Mouse (Mus musculus): ENCODE data around the gene Sugct. TPM values are rescaled to one million over a fixed set of nuclear protein-coding genes. Genes with fewer than 3 reads are reported as not detected.

Gene Sugct
- total and polyA plus RNA-seq, 3 experiments, result 1.0 to 3.0 TPM; not detected in 1

- no peaks in the 10 kb centered on the region for H3K27me3 ChIP-seq (ENCODE audit: control insufficient read depth in 1 of 2, insufficient read depth in 2 of 2, low read length in 2 of 2)
- H3K9me3 ChIP-seq (replicated peaks; ENCODE audit: insufficient read depth, low read length), result no peaks in the 10 kb centered on the region
- H3K4me3 ChIP-seq (ENCODE audit: control insufficient read depth in 1 of 2, insufficient read depth in 1 of 2, low read depth in 2 of 2, low read length in 2 of 2), result no peak overlapping the region
- TF ChIP-seq ELF1 (IDR thresholded peaks at IDR 0.05; ENCODE audit: low read depth, low read length), result no peak
- TF ChIP-seq RAD21 (IDR thresholded peaks at IDR 0.05; ENCODE audit: low read depth, low read length), result no peak
- no peak for TF ChIP-seq ZC3H11A (IDR thresholded peaks at IDR 0.05; ENCODE audit: low read depth, low read length)
- no peak for TF ChIP-seq MAZ (IDR thresholded peaks at IDR 0.05; ENCODE audit: low read depth, low read length)
- TF ChIP-seq ZKSCAN1 (IDR thresholded peaks at IDR 0.05; ENCODE audit: low read depth, low read length), result no peak
- TF ChIP-seq POLR2A (IDR thresholded peaks at IDR 0.05; ENCODE audit: control insufficient read depth in 1 of 2, insufficient read depth in 1 of 2, low read depth in 1 of 2, low read length in 2 of 2, poor library complexity in 1 of 2), result no peak
- TF ChIP-seq JUND (IDR thresholded peaks at IDR 0.05; ENCODE audit: low read depth, low read length), result no peak
- TF ChIP-seq SMC3 (IDR thresholded peaks at IDR 0.05; ENCODE audit: low read depth, low read length), result no peak
- TF ChIP-seq MYC (IDR thresholded peaks at IDR 0.05; ENCODE audit: low read depth, low read length), result no peak
- TF ChIP-seq ETS1 (IDR thresholded peaks at IDR 0.05; ENCODE audit: low read depth, low read length), result no peak
- no peak for TF ChIP-seq POLR2AphosphoS2 (IDR thresholded peaks at IDR 0.05; ENCODE audit: low read length)
- no peak for TF ChIP-seq POLR2AphosphoS5 (IDR thresholded peaks at IDR 0.05; ENCODE audit: borderline replicate concordance, low read depth, low read length)
- no peak for TF ChIP-seq MEF2A (IDR thresholded peaks at IDR 0.05; ENCODE audit: extremely low read depth, insufficient replicate concordance, low read depth, low read length, poor library complexity, severe bottlenecking)
- TF ChIP-seq CHD2 (IDR thresholded peaks at IDR 0.05; ENCODE audit: low read length), result no peak
- TF ChIP-seq MXI1 (IDR thresholded peaks at IDR 0.05; ENCODE audit: low read depth, low read length), result no peak
- TF ChIP-seq ZNF384 (IDR thresholded peaks at IDR 0.05; ENCODE audit: low read depth, low read length), result no peak
- no peak for TF ChIP-seq NELFE (IDR thresholded peaks at IDR 0.05; ENCODE audit: low read depth, low read length)
- H3K79me2 ChIP-seq (ENCODE audit: control insufficient read depth, insufficient read depth, low read length, poor library complexity), result no peaks in the 10 kb centered on the region
- no peak overlapping the region for H3K9ac ChIP-seq (ENCODE audit: control insufficient read depth, low read depth, low read length, poor library complexity, severe bottlenecking)
- DNase-seq (ENCODE audit: low read depth, low spot score), result no peak
- no peaks in the 10 kb centered on the region for H3K36me3 ChIP-seq (ENCODE audit: control insufficient read depth in 1 of 2, insufficient read depth in 2 of 2, low read length in 2 of 2)
- H3K27ac ChIP-seq (ENCODE audit: control insufficient read depth, low read depth, low read length), result no peak overlapping the region
- no peaks in the 10 kb centered on the region for H3K4me1 ChIP-seq (ENCODE audit: control insufficient read depth in 1 of 2, insufficient read depth in 2 of 2, low read length in 2 of 2)
Measured at GRCm38 (mm10) chr13:16840994-16841393, 854.4 kb downstream of the Sugct start.

- Histone ChIP-seq H3K9ac (ENCODE audit: control insufficient read depth, low read depth, low read length, poor library complexity, severe bottlenecking) (no peak overlapping the region), H3K27ac (ENCODE audit: control insufficient read depth, low read depth, low read length) (no peak overlapping the region), H3K27me3 (ENCODE audit: control insufficient read depth in 1 of 2, insufficient read depth in 2 of 2, low read length in 2 of 2) (no peaks in the 10 kb centered on the region), H3K36me3 (ENCODE audit: control insufficient read depth in 1 of 2, insufficient read depth in 2 of 2, low read length in 2 of 2) (no peaks in the 10 kb centered on the region), H3K4me1 (ENCODE audit: control insufficient read depth in 1 of 2, insufficient read depth in 2 of 2, low read length in 2 of 2) (no peaks in the 10 kb centered on the region), H3K9me3 (replicated peaks; ENCODE audit: insufficient read depth, low read length) (no peaks in the 10 kb centered on the region), H3K4me3 (ENCODE audit: control insufficient read depth in 1 of 2, insufficient read depth in 1 of 2, low read depth in 2 of 2, low read length in 2 of 2) (no peak overlapping the region), H3K79me2 (ENCODE audit: control insufficient read depth, insufficient read depth, low read length, poor library complexity) (no peaks in the 10 kb centered on the region)
- DNase-seq (ENCODE audit: low read depth, low spot score), result no peak
- TF ChIP-seq TAL1 (IDR thresholded peaks at IDR 0.05; ENCODE audit: low read length) (no peak), BHLHE40 (IDR thresholded peaks at IDR 0.05; ENCODE audit: borderline replicate concordance, low read depth, low read length) (no peak), GABPA (IDR thresholded peaks at IDR 0.05; ENCODE audit: low read depth, low read length) (no peak), ZMIZ1 (IDR thresholded peaks at IDR 0.05; ENCODE audit: low read depth, low read length) (no peak), CTCF (IDR thresholded peaks at IDR 0.05 in 2 of 3, conservative IDR thresholded peaks at IDR 0.05 in 1 of 3; ENCODE audit: control insufficient read depth in 1 of 3, insufficient read depth in 1 of 3, low read depth in 2 of 3, low read length in 3 of 3, poor library complexity in 1 of 3, severe bottlenecking in 1 of 3) (no peak), RCOR1 (IDR thresholded peaks at IDR 0.05; ENCODE audit: low read depth, low read length) (no peak), HCFC1 (IDR thresholded peaks at IDR 0.05; ENCODE audit: low read depth, low read length) (no peak), SIN3A (IDR thresholded peaks at IDR 0.05; ENCODE audit: low read length) (no peak), E2F4 (IDR thresholded peaks at IDR 0.05; ENCODE audit: borderline replicate concordance, low read depth, low read length) (no peak)
Measured at GRCm38 (mm10) chr13:16838409-16838808, 856.9 kb downstream of the Sugct start.
